Mouse (Mus musculus): ENCODE measurements around the gene Ints7. TPM values are rescaled to one million over a fixed set of nuclear protein-coding genes. Genes with fewer than 3 reads are reported as not detected.
A peak's percentile ranks its signal among the peaks of the same experiment; 100 is the strongest.

Ints7 gene
- 100 to 1,000 TPM in 6 of 26 experiments, 10 to 100 TPM in 20; 33.8 to 113 (median 87.7) TPM for total RNA-seq (2018; cell fraction: chromatin; rRNA removed)
- 10 to 100 TPM in 21 of 26 experiments, 1 to 10 TPM in 5; 7.2 to 16.8 (median 12.6) TPM for total RNA-seq (2018; cell fraction: cytosol; rRNA removed)
- total RNA-seq (2018; cell fraction: nucleus; rRNA removed), result 10 to 100 TPM; 21.0 to 79.3 (median 48.6) TPM
- 8.0 to 16.2 TPM (median 13.5 TPM) in 3 replicates for polyA plus RNA-seq (2018)

- Histone ChIP-seq H3K4me3 (ENCODE audit: inconsistent target) (peak within 1 kb of the TSS; percentile 77), H3K79me2 (ENCODE audit: inconsistent target) (peaks cover 86% of the 10 kb centered on the region)
- WGBS (ENCODE audit: missing documents), result under 1% methylated on average over 69 of the region's 70 CpGs
Measured at GRCm38 (mm10) chr1:191575458-191576247, at the start of gene Ints7, which contains the start of gene Dtl. Gene Ints7 (plus strand): TSS chr1:191575636. Gene Dtl (minus strand): TSS chr1:191575544.

GRCm38 (mm10) chr1:191527089-191527488 lies 48.3 kb upstream of the Ints7 start:
- no peak overlapping the region for H3K4me3 ChIP-seq (ENCODE audit: inconsistent target)
- WGBS (ENCODE audit: missing documents), result 68% methylated on average over 3 of the region's 3 CpGs
- H3K36me3 ChIP-seq (ENCODE audit: inconsistent target), result no peaks in the 10 kb centered on the region
- H3K27ac ChIP-seq, result no peak overlapping the region
- no peaks in the 10 kb centered on the region for H3K79me2 ChIP-seq (ENCODE audit: inconsistent target)

More at GRCm38 (mm10) chr1:191575458-191576247, at the start of gene Ints7, which contains the start of gene Dtl:
- Histone ChIP-seq H3K36me3 (ENCODE audit: inconsistent target) (no peaks in the 10 kb centered on the region), H3K27ac (peak within 1 kb of the TSS; percentile 83)

- Histone ChIP-seq H3K4me3 (ENCODE audit: inconsistent target) (no peak overlapping the region), H3K79me2 (ENCODE audit: inconsistent target) (no peaks in the 10 kb centered on the region), H3K27ac (no peak overlapping the region), H3K36me3 (ENCODE audit: inconsistent target) (no peaks in the 10 kb centered on the region)
- WGBS (ENCODE audit: missing documents), result 90% methylated on average over 4 of the region's 4 CpGs
Measured at GRCm38 (mm10) chr1:191527921-191528612, 47.4 kb upstream of the Ints7 start.

GRCm38 (mm10) chr1:191529406-191529805 lies 46.0 kb upstream of the Ints7 start:
- WGBS (ENCODE audit: missing documents), result 96% methylated on average over 2 of the region's 2 CpGs
- H3K4me3 ChIP-seq (ENCODE audit: inconsistent target), result no peak overlapping the region
- H3K79me2 ChIP-seq (ENCODE audit: inconsistent target), result no peaks in the 10 kb centered on the region
- no peak overlapping the region for H3K27ac ChIP-seq
- no peaks in the 10 kb centered on the region for H3K36me3 ChIP-seq (ENCODE audit: inconsistent target)

- no peak overlapping the region for H3K4me3 ChIP-seq (ENCODE audit: inconsistent target)
- 20% methylated on average over 1 of the region's 1 CpGs for WGBS (ENCODE audit: missing documents)
- no peaks in the 10 kb centered on the region for H3K79me2 ChIP-seq (ENCODE audit: inconsistent target)
- no peak overlapping the region for H3K27ac ChIP-seq
- H3K36me3 ChIP-seq (ENCODE audit: inconsistent target), result no peaks in the 10 kb centered on the region
Measured at GRCm38 (mm10) chr1:191531023-191531422, 44.4 kb upstream of the Ints7 start.

- Histone ChIP-seq H3K27ac (no peak overlapping the region), H3K4me3 (ENCODE audit: inconsistent target) (no peak overlapping the region), H3K79me2 (ENCODE audit: inconsistent target) (no peaks in the 10 kb centered on the region), H3K36me3 (ENCODE audit: inconsistent target) (no peaks in the 10 kb centered on the region)
- WGBS (ENCODE audit: missing documents), result 86% methylated on average over 2 of the region's 2 CpGs
Measured at GRCm38 (mm10) chr1:191534896-191535295, 40.5 kb upstream of the Ints7 start.

- WGBS (ENCODE audit: missing documents), result 73% methylated on average over 2 of the region's 2 CpGs
- Histone ChIP-seq H3K4me3 (ENCODE audit: inconsistent target) (no peak overlapping the region), H3K27ac (no peak overlapping the region), H3K36me3 (ENCODE audit: inconsistent target) (no peaks in the 10 kb centered on the region), H3K79me2 (ENCODE audit: inconsistent target) (no peaks in the 10 kb centered on the region)
Measured at GRCm38 (mm10) chr1:191540300-191540699, 35.1 kb upstream of the Ints7 start.

- Histone ChIP-seq H3K4me3 (ENCODE audit: inconsistent target) (no peak overlapping the region), H3K27ac (no peak overlapping the region), H3K36me3 (ENCODE audit: inconsistent target) (no peaks in the 10 kb centered on the region), H3K79me2 (ENCODE audit: inconsistent target) (no peaks in the 10 kb centered on the region)
- WGBS (ENCODE audit: missing documents), result 97% methylated on average over 9 of the region's 9 CpGs
Measured at GRCm38 (mm10) chr1:191541014-191541413, 34.4 kb upstream of the Ints7 start.

GRCm38 (mm10) chr1:191541619-191542018 lies 33.8 kb upstream of the Ints7 start:
- no peaks in the 10 kb centered on the region for H3K36me3 ChIP-seq (ENCODE audit: inconsistent target)

GRCm38 (mm10) chr1:191543747-191544146 lies 31.7 kb upstream of the Ints7 start:
- H3K79me2 ChIP-seq (ENCODE audit: inconsistent target), result no peaks in the 10 kb centered on the region
- H3K27ac ChIP-seq, result no peak overlapping the region
- H3K36me3 ChIP-seq (ENCODE audit: inconsistent target), result no peaks in the 10 kb centered on the region
- WGBS (ENCODE audit: missing documents), result 100% methylated on average over 3 of the region's 3 CpGs
- no peak overlapping the region for H3K4me3 ChIP-seq (ENCODE audit: inconsistent target)

More at GRCm38 (mm10) chr1:191541619-191542018, 33.8 kb upstream of the Ints7 start:
- Histone ChIP-seq H3K79me2 (ENCODE audit: inconsistent target) (no peaks in the 10 kb centered on the region), H3K4me3 (ENCODE audit: inconsistent target) (no peak overlapping the region), H3K27ac (no peak overlapping the region)
- WGBS (ENCODE audit: missing documents), result 87% methylated on average over 4 of the region's 4 CpGs

GRCm38 (mm10) chr1:191550786-191551185 lies 24.6 kb upstream of the Ints7 start:
- H3K79me2 ChIP-seq (ENCODE audit: inconsistent target), result no peaks in the 10 kb centered on the region
- no peaks in the 10 kb centered on the region for H3K36me3 ChIP-seq (ENCODE audit: inconsistent target)
- H3K4me3 ChIP-seq (ENCODE audit: inconsistent target), result no peak overlapping the region
- H3K27ac ChIP-seq, result no peak overlapping the region
- 93% methylated on average over 4 of the region's 4 CpGs for WGBS (ENCODE audit: missing documents)

- WGBS (ENCODE audit: missing documents), result 49% methylated on average over 8 of the region's 8 CpGs
- Histone ChIP-seq H3K4me3 (ENCODE audit: inconsistent target) (no peak overlapping the region), H3K27ac (peak overlapping the region; percentile 74), H3K36me3 (ENCODE audit: inconsistent target) (no peaks in the 10 kb centered on the region), H3K79me2 (ENCODE audit: inconsistent target) (no peaks in the 10 kb centered on the region)
Measured at GRCm38 (mm10) chr1:191557109-191557508, 18.3 kb upstream of the Ints7 start.

- no peaks in the 10 kb centered on the region for H3K79me2 ChIP-seq (ENCODE audit: inconsistent target)
- H3K27ac ChIP-seq, result peak overlapping the region; percentile 74
- no peak overlapping the region for H3K4me3 ChIP-seq (ENCODE audit: inconsistent target)
- H3K36me3 ChIP-seq (ENCODE audit: inconsistent target), result no peaks in the 10 kb centered on the region
- 33% methylated on average over 5 of the region's 5 CpGs for WGBS (ENCODE audit: missing documents)
Measured at GRCm38 (mm10) chr1:191559779-191560178, 15.7 kb upstream of the Ints7 start.

GRCm38 (mm10) chr1:191562823-191563365 lies 12.5 kb upstream of the Ints7 start:
- no peak overlapping the region for H3K27ac ChIP-seq
- no peaks in the 10 kb centered on the region for H3K36me3 ChIP-seq (ENCODE audit: inconsistent target)
- WGBS (ENCODE audit: missing documents), result 70% methylated on average over 6 of the region's 6 CpGs

More at GRCm38 (mm10) chr1:191562823-191563365, 12.5 kb upstream of the Ints7 start:
- H3K79me2 ChIP-seq (ENCODE audit: inconsistent target), result peaks cover 19% of the 10 kb centered on the region; the same call in 1 of the 2 replicates
- H3K4me3 ChIP-seq (ENCODE audit: inconsistent target), result no peak overlapping the region

Measured in macrophage (primary cell).